Mouse (Mus musculus) mouse trophoblast stem cell (cell line): ENCODE measurements around the gene P2ry14.
"Not testable (repeated sequence)": the region's sequence is repeated elsewhere in the genome, so short reads cannot be mapped to it uniquely, and the experiment has no call there.

Source experiments
- in situ Hi-C, 2 experiments: fragments of 300-500 bp; cut with MseI, MboI; formaldehyde crosslinking; loops; 2 replicates in 1 of 2; 3 replicates in 1 of 2; pipeline ENCODE4 v1.15.1; 2025

Gene P2ry14

DNA sequence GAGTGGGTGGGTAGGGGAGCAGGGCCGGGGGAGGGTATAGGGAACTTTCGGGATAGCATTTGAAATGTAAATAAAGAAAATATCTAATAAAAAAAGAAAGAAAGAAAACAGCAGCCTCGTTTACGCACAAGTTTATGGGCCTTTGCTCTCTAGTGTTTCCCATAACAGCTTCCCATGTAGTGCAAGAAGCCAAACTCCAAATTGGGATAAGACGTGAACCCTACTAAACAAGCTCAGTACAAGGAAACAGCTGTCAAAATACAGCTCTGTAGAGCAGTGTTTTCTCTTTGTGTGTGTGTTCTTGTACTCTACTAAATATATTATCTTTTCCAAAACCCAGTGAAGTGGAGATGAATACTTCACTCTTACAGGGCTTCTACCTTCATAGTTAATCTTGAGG lies 8.2 kb downstream of the P2ry14 start:
- in situ Hi-C loops: no loop called here

DNA sequence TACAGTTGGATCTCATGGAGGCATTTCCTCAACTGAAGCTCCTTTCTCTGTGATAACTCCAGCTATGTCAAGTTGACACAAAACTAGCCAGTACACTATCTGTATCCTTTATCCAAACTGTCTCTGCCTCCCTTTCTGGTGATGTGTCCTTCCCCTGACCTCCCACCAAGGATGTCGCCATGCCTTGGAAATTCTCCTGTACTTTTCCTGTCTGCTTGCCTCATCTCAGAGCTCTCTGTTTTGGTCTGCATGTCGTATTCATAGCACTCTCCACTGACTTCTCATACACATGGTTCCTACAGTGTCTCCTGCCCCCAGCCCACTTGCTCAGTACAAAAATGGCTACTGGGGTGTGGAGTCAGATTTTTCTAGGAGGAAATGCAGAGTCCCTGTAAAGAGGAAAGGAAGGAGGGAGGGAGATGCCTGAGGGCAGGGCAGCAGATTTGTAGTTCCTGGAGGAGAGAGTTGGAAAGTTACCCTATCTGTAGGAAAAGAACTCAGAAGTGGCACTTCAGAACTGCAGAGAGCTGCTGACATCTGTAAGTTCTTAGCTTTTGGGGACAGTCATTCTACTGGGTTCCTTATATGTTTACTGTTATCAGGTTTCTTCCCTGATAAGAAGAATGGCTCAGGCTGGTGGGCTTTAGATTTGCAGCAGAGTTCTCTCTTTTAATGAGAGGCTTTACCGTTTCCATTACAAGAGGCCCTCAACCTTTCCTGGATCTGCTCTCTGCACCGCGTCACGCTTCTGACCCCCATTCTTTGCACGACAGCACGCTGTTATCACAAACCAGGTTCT lies 11.7 kb downstream of the P2ry14 start:
- in situ Hi-C loops: no loop called here

DNA sequence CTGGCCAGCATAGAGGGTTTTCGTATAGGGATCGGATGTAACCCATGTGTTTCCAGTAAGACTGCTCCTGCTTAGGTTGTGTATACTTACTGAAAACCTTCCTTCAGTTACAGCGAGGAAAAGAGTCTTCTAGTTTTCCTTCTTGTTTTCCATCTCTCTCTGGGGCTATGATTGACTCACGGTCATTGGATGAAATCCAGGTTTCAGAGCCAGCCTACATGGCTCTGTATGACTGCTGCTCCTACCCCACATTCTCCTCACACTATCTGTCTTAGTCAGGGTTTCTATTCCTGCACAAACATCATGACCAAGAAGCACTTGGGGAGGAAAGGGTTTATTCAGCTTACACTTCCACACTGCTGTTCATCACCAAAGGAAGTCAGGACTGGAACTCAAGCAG lies 12.5 kb downstream of the P2ry14 start:
- in situ Hi-C loops: not testable (repeated sequence)

GRCm38 (mm10) chr3:59140115-59140514 lies 13.3 kb downstream of the P2ry14 start:
- in situ Hi-C loops: no loop called here

DNA sequence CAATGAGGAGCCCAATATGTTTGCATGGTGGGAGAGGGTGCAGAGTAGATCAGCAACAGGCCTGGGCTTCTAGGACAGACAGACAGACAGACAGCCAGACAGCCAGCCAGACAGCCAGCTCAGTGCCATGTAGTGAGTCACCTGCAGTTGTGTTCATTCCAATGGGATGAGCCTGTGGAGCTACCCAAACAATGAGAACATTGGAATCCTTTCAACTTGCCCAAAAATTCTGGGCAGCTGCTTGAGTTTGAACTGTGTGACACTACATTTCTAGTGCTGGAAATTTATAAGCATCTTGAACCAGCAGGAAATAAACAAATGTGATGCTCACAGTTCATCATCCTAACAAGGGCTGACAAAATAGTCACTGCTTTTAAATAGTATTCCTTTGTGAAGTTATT lies 13.8 kb downstream of the P2ry14 start:
- in situ Hi-C loops: no loop called here

- in situ Hi-C loops: no loop called here
Measured at GRCm38 (mm10) chr3:59138946-59139468, 14.4 kb downstream of the P2ry14 start.

DNA sequence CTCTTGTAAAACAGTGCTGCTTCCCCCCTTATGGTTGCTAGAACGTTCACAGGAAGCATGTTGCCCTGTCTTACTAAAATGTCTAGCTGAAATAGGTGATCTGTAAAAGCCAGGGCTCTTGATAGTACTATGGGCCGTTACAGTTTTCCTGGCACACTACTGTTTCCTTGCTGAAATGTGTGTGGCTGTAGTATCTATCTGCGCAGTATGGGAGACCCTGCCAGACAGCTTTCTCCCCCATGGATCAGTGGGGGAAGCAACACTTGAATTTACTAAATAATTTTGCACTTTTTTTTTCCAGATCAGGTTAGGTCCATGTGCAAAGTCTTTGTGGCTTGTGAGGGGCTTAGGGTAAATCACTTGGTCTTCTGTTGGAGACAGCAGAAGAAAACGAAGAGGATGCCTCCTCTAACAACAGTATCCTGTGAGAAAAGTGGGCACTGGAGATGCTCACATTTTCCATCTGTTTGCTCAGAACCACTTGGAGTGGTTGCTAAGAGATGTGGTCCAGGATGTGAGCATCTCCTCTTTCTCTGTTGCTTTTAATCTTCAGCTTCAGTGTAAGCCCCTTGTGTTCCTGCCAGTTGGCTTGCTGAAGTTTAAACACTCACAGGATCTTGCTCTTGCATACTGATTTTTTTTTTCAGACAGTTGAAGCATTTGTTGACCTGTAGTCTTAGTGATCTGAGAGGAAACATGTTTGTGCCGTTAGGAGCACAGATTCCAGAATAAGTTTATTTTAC lies 17.3 kb downstream of the P2ry14 start:
- in situ Hi-C loops: no loop called here

DNA sequence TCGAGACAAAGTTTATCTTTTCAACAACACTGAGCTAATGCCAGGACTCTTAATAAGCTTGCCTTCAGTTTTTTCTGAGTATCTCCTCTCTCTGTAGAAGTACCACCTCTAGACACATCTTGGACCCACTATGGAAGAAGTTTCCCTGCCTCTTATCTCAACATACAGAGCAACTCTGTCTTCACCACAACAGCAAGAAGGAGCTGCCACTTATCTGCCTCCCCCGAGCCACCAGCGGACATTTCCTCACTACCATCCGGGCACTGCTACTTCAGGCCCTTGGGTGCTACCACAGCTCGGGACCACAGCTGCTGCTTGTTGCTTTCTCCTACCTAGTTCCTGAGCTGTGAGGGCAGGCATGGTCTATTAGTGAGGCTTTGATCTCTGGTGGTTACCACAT lies 20.2 kb downstream of the P2ry14 start:
- in situ Hi-C loops: no loop called here

GRCm38 (mm10) chr3:59131966-59132365 lies 21.5 kb downstream of the P2ry14 start:
- in situ Hi-C loops: no loop called here

- in situ Hi-C loops: no loop called here
Measured at GRCm38 (mm10) chr3:59131081-59131480, 22.3 kb downstream of the P2ry14 start.

- in situ Hi-C loops: no loop called here
Measured at GRCm38 (mm10) chr3:59130431-59130830, 23.0 kb downstream of the P2ry14 start.

DNA sequence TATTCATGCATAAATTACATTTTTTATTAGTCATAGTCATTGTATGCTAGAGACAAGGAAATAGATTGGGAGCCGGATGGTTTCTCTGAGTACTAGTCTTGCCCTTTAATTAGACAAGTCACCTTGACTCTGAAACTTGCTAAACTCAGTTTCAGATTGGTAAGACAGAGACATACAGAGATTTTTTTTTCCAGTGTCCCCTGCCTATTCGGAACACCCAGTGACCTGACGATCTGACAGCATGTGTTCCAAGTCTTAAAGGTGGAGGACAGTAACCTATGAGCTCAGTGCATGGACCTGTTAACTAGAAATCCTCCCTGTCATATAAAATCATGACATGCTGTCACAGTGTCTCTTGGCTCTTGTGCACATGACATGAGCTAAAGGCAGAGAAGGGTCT lies 23.9 kb downstream of the P2ry14 start:
- in situ Hi-C loops: loop anchor here in 1 of 2 experiments (10.0 kb wide), 1 partner anchor 75 kb away; no protein-coding TSS in a partner anchor

GRCm38 (mm10) chr3:59128681-59129080 lies 24.7 kb downstream of the P2ry14 start:
- in situ Hi-C loops: loop anchor here in 1 of 2 experiments (10.0 kb wide), 1 partner anchor 76 kb away; no protein-coding TSS in a partner anchor

DNA sequence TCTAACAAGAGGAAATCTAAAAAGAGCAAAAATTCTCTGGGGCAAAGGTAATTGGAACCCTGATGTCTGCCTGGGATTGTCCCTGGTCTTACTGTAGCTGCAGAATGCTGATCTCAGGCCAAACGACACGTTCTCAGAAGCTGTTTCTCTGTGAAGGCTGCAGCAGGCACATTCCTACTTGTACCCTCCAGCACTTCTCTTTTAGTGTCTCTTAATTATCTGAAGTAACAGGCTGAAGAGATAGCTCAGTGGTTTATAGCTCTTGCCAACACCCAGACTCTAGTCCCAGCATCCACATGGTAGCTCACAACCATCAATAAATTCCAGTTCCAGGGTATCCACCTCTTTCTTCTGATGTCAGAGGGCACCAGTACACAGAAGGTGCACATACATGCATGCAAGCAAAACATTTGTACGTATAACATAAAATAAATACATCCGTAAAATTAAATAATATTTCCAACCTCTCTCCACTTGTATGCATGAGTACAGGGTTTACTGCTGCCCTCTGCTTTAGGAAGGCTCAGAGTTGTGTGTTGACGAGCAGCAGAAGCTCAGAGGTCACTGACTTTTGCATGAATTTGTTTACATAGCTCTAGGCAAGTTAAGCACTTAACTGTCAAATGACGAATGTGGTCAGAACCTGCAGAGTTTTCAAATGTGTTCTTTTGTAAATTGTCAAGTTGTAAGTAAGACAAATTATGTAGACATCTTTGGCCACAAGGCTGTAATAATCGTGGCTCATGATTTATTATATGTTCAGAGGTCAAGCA lies 27.4 kb downstream of the P2ry14 start:
- in situ Hi-C loops: loop anchor here in 1 of 2 experiments (10.0 kb wide), 1 partner anchor 79 kb away; no protein-coding TSS in a partner anchor

GRCm38 (mm10) chr3:59125022-59125421 lies 28.4 kb downstream of the P2ry14 start:
- in situ Hi-C loops: loop anchor here in 1 of 2 experiments (10.0 kb wide), 1 partner anchor 80 kb away; no protein-coding TSS in a partner anchor

DNA sequence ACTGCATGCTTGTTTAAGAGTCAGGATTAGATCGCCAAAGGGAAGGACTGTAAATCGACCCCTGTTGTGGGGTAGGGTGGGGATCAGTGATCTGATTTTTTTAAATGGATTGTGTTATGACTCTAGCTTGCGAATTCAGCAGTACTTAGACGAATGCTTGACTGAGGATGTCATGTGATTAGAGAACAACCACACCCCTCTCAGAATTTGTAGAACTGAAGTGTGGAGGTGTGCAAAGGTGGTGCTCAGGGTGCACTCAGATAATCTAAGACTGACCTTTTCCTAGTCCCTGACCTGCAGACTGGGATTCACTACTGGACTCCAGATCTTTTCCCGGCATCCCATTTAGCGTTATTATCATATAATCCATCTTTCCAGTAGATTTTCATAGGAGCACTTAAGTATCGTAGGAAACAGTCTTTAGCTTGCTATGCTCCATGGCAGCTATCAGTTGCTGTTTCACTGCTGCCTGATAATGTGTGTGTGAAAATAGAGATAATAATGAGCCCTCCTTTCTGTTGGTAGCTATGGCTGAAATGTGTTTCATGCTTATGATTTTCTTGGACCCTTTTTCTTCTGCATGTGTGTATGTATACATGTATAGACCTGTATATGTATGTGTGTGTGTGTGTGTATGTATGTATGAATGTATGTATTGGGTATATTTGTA lies 31.5 kb downstream of the P2ry14 start:
- in situ Hi-C loops: loop anchor here in 1 of 2 experiments (10.0 to 25.0 kb wide), 2 partner anchors 83 to 615 kb away; partner anchors contain the start of gene Gm5538

DNA sequence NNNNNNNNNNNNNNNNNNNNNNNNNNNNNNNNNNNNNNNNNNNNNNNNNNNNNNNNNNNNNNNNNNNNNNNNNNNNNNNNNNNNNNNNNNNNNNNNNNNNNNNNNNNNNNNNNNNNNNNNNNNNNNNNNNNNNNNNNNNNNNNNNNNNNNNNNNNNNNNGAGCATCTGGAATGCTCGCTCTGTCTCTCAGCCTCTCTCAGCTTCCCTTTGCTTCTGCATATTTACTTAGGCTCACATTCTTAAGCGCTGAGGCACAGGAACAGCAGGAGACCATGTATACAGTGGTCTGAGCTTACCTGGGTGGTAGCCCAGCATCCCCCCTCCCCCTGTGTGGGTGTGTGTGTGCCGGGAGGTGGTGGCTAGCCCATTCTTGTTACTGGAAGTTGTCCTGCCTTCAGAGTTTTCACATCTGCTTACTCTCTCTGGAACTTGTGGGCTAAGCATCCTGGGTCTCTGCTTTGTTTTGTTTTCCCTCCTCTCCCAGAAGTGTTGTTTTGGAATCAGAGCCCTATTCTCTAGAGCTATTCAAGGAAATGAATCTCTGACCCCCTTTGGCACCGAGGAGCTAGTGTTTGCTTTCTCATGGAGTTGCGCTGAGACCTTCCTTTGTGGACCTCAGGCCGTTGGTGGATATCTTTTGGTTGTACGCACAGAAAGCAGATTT lies 32.2 kb downstream of the P2ry14 start:
- in situ Hi-C loops: loop anchor here in 1 of 2 experiments (10.0 to 25.0 kb wide), 2 partner anchors 84 to 616 kb away; partner anchors contain the start of gene Gm5538

- in situ Hi-C loops: loop anchor here in 1 of 2 experiments (25.0 kb wide), 1 partner anchor 623 kb away; the partner anchor contains the start of gene Gm5538
Measured at GRCm38 (mm10) chr3:59113973-59114517, 39.4 kb downstream of the P2ry14 start.

GRCm38 (mm10) chr3:59113291-59113690 lies 40.1 kb downstream of the P2ry14 start:
- in situ Hi-C loops: loop anchor here in 1 of 2 experiments (25.0 kb wide), 1 partner anchor 624 kb away; the partner anchor contains the start of gene Gm5538

- in situ Hi-C loops: loop anchor here in 1 of 2 experiments (25.0 kb wide), 1 partner anchor 625 kb away; the partner anchor contains the start of gene Gm5538
Measured at GRCm38 (mm10) chr3:59111944-59112343, 41.5 kb downstream of the P2ry14 start.
